Mouse (Mus musculus) naive thymus-derived CD4-positive, alpha-beta T cell, adult 2 months (primary cell): ENCODE data around the gene Camkmt.

Experiments
- DNase-seq: peaks from one replicate; pipeline ENCODE4 v3.0.0-alpha.2; 2011; ENCODE audit warnings: low read depth

Gene Camkmt

GRCm38 (mm10) chr17:85495012-85495754 is 404.8 kb downstream of the Camkmt start:
- no peak for DNase-seq

DNA sequence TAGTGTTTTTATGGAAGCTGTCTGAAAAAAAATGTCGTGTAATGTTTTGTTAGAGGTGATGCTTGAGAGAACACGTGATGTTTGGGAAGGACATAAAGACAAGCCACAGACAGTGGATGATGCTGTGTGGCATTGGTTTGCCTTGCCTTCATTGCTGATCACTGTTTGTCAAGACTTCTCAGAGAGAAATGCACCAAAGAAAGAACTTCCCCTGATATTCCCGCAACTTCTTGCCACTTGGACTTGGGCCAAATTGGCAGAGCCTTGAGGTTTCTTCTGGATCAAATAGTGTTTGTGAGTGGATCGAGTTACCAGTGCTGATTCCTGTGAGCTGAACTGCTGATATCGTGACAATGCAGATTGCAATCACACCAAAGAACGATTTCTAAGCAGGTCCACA is 405.5 kb downstream of the Camkmt start:
- DNase-seq: no peak

DNA sequence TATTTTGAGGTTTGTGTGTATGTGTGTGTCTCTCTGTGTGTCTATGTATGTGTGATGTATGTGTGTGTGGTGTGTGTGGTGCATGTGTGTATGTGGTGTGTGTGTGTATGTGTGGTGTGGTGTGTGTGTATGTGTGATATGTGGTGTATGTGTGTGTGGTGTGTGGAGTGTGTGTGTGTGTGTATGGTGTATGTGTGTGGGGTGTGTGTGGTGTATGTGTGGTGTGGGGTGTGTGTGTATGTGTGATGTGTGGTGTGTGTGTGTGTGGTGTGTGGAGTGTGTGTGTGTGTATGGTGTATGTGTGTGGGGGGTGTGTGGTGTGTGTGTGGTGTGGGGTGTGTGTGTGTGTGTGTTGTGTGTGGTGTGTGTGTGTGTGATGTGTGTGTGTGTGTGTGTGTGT is 414.5 kb downstream of the Camkmt start:
- DNase-seq: no peak

DNA sequence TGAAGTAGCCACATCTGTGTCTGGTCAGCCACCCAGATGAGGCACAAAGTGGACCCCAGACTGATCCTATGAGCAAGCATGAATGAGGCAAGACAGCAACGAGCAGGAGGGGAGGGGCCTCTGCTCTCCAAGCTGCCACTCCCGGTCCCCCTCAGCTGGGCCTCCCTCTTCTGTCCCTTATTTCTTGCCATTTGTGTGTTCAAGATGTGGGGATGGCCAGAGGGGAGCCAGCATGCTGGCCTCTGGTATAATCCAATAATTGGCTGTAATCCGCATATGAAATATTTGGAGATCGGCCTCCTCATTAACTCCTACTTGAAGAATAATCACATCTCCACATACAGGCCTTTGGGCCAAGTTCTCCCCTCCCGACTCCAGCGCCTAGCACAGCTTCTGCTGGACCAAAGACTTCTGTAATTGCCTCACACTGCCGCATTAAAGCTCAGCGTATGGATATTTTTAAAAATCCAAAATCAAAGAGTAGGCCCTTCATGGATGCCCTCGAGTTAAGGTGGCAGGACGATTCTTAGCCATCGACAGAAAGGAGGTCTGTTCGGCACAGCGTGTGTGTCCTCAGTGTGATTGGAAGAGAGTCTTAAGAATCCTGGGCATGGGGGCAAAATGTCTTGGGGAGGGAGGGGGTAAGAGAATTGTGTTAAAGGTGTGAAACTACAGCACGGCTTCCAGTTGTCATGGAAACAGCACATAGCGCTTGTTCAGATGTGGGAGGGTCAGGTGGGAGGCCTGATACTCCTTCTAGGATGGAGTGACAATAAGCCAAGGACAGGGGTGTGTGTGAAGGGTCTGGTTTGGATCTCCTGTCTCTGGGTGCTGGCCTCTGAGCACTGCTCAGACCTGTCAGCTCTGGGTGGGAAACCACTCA is 416.1 kb downstream of the Camkmt start:
- DNase-seq: no peak

DNA sequence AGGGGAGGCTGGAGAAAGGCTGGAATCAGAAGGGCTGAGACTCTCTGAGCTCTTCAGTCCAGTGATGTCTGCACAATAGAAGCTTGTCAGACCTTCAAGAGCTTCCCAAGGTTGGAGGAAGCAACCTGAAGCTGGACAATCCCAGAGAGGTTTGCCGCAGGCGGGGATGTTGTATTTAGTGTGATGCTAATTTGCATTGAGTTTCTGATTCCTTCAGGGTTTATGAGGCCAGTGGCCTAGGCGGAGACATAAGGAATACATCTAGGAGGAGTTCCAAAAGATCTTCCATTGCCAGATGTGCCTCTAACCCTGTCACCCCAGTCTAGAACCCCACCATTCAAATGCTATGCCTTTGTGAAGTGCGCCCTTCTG is 416.7 kb downstream of the Camkmt start:
- no peak for DNase-seq
